Mouse (Mus musculus) cortical plate, adult 2 months (tissue): ENCODE data around the gene Henmt1.

ENCODE experiments used
- CTCF ChIP-seq: fragments of 200-500 bp; IDR thresholded peaks from 2 replicates; pipeline ENCODE4 v1.5.1; 2011; ENCODE audit warnings: mild to moderate bottlenecking, control low read depth, low read length; ENCODE audit not compliant: insufficient read depth; ENCODE audit errors: extremely low read depth
- POLR2A ChIP-seq: fragments of 200-500 bp; IDR thresholded peaks from 2 replicates; pipeline ENCODE4 v1.6.1; 2011; ENCODE audit warnings: mild to moderate bottlenecking, low read length, control low read depth; ENCODE audit not compliant: insufficient read depth; ENCODE audit errors: extremely low read depth

DNA sequence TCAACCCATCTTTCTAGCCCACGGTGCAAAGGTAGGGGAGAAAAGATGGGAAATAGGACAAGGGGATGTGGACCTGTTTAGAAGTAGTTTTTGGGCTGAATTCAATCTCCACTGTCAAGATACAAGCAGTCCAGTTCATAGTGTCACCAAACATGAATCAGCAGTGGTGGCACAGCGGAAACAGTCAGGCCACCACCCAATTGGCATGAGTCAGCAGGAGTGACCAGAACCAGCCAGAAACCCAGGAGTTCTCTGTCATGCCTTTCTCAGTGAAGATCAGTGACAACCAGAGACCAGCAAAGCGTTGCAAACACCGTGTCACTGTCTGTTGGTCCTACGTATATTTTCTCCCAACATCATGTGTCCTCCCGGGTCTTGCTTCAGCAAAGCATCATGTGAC is 6.1 kb upstream of the Henmt1 start:
- TF ChIP-seq CTCF (no peak), POLR2A (no peak)
